Mouse (Mus musculus) neural tube, embryonic 11.5 days (tissue): ENCODE measurements at regions not wholly inside any gene's neighbourhood (a gene's known extent, or its start where the extent isn't known, plus 50 kb on each side); places are given as distances from the start of the nearest gene placed in this dataset.

Source experiments
- ATAC-seq: fragments of 200-750 bp; cut with Nextera tagmentation; 2 replicates; pipeline ENCODE4 v1.8.0; 2017; ENCODE audit warnings: moderate number of reproducible peaks, mild to moderate bottlenecking, moderate TSS enrichment, moderate library complexity; ENCODE audit not compliant: insufficient read depth, low FRiP score, low TSS enrichment
- DNase-seq: peaks from one replicate; pipeline ENCODE4 v3.0.0-alpha.2; 2015; ENCODE audit warnings: low spot score
- H3K27ac ChIP-seq: fragments of 300-500 bp; sonication (generic); 2 replicates; pipeline ENCODE4 v1.5.1; 2014; ENCODE audit warnings: low read depth, mild to moderate bottlenecking, low read length
- H3K27me3 ChIP-seq: fragments of 300-500 bp; sonication (generic); 2 replicates; pipeline ENCODE4 v1.6.1; 2014; ENCODE audit warnings: mild to moderate bottlenecking, low read length, mixed read lengths; ENCODE audit not compliant: control insufficient read depth, insufficient read depth
- H3K36me3 ChIP-seq: fragments of 300-500 bp; sonication (generic); 2 replicates; pipeline ENCODE4 v1.6.1; 2014; ENCODE audit warnings: mild to moderate bottlenecking, low read length, moderate library complexity, mixed read lengths; ENCODE audit not compliant: control insufficient read depth, insufficient read depth
- H3K4me1 ChIP-seq: fragments of 300-500 bp; sonication (generic); 2 replicates; pipeline ENCODE4 v1.6.1; 2014; ENCODE audit warnings: low read length, mixed read lengths; ENCODE audit not compliant: control insufficient read depth, insufficient read depth
- H3K4me2 ChIP-seq: fragments of 300-500 bp; sonication (generic); 2 replicates; pipeline ENCODE4 v1.6.1; 2014; ENCODE audit warnings: low read depth, mild to moderate bottlenecking, moderate library complexity
- H3K4me3 ChIP-seq: fragments of 300-500 bp; sonication (generic); 2 replicates; pipeline ENCODE4 v1.5.1; 2014; ENCODE audit warnings: low read depth, low read length
- H3K9ac ChIP-seq: fragments of 300-500 bp; sonication (generic); 2 replicates; pipeline ENCODE4 v1.6.1; 2014; ENCODE audit warnings: mild to moderate bottlenecking, low read length
- H3K9me3 ChIP-seq: fragments of 300-500 bp; sonication (generic); 2 replicates; pipeline ENCODE4 v1.6.1; 2016; ENCODE audit warnings: low read length; ENCODE audit not compliant: control insufficient read depth
- WGBS: fragments of 180-500 bp; shearing (Covaris S2); extraction: QIAGEN DNeasy Blood & Tissue Kit; methylation state at CpG from one replicate; pipeline ENCODE4 v1.1.7; 2014; 5-methylcytosine and 5-hydroxymethylcytosine counted together

DNA sequence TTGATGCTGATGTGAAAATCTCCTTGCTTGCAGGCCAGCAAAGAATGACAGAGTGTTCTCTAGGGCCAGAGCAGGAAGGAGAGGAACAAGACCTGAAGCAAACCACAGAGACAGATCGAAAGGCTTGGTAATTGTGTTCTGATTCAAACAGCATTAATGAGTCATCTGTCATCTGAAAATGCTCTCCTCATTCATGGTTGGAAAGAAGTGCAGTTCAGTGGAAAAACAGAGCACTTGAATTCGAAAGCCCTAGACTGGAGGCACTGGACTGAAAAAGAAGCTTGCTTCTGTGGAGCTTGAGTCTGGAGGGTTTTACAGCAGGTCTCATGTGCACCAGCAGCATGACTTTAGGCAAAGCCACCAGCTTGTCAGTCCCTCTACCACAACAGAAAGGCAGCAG, 374.3 kb upstream of the B430305J03Rik start:
- H3K9me3 ChIP-seq: no peaks in the 10 kb centered on the region
- H3K27me3 ChIP-seq: no peaks in the 10 kb centered on the region
- no peak overlapping the region for H3K9ac ChIP-seq
- DNase-seq (no peak), ATAC-seq (no peak)
- H3K4me2 ChIP-seq: no peak overlapping the region
- H3K36me3 ChIP-seq: no peaks in the 10 kb centered on the region
- WGBS: 52% methylated on average over 2 of the region's 2 CpGs
- H3K4me1 ChIP-seq: no peaks in the 10 kb centered on the region
- H3K27ac ChIP-seq: no peak overlapping the region
- no peak overlapping the region for H3K4me3 ChIP-seq

DNA sequence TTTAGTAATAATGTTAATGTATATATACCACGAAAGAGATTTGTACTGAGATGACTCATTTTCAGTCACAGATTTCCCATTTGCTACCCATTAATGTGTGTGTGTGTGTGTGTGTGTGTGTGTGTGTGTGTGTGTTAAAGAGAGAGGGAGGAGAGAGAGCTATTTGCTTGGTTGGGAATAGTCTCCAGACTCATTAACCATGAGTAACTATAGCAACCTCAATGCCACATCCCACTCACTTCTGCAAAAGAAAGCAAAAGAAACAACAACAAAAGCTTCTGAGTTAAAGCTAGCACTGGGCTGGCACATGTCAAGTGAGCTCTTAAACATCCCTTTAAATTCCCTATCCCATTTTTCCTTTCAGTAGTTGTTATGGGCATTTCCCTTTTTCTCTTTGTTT, 372.8 kb upstream of the B430305J03Rik start:
- no peaks in the 10 kb centered on the region for H3K9me3 ChIP-seq
- no peak overlapping the region for H3K4me3 ChIP-seq
- H3K36me3 ChIP-seq: no peaks in the 10 kb centered on the region
- H3K9ac ChIP-seq: no peak overlapping the region
- no peak overlapping the region for H3K27ac ChIP-seq
- no peak for DNase-seq
- no peak overlapping the region for H3K4me2 ChIP-seq
- H3K27me3 ChIP-seq: no peaks in the 10 kb centered on the region
- no peak for ATAC-seq
- no peaks in the 10 kb centered on the region for H3K4me1 ChIP-seq
- WGBS: 90% methylated on average over 1 of the region's 1 CpGs

DNA sequence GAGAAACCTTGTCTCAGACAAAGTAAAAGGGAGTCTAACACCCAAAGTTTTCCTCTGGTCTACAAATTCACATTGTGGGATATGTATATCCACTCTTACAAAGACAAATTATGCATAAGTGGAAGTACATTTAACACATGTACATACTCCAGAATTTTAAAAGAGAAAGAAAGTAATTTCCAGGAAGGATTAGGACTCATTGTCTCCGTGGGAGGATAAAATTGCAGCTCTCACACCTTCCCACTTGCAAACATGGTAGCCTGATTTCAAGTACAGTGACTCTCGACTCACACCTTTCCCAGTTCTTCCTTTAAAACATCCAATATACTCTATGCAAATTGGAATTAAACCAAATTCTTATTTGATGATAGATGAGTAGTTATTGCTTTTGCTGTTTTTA, 351.0 kb upstream of the B430305J03Rik start:
- Histone ChIP-seq H3K27ac (no peak overlapping the region), H3K36me3 (no peaks in the 10 kb centered on the region), H3K4me3 (no peak overlapping the region), H3K9ac (no peak overlapping the region), H3K27me3 (no peaks in the 10 kb centered on the region), H3K4me2 (no peak overlapping the region), H3K4me1 (no peaks in the 10 kb centered on the region), H3K9me3 (no peaks in the 10 kb centered on the region)
- DNase-seq (no peak), ATAC-seq (no peak)
- 74% methylated on average over 2 of the region's 2 CpGs for WGBS

DNA sequence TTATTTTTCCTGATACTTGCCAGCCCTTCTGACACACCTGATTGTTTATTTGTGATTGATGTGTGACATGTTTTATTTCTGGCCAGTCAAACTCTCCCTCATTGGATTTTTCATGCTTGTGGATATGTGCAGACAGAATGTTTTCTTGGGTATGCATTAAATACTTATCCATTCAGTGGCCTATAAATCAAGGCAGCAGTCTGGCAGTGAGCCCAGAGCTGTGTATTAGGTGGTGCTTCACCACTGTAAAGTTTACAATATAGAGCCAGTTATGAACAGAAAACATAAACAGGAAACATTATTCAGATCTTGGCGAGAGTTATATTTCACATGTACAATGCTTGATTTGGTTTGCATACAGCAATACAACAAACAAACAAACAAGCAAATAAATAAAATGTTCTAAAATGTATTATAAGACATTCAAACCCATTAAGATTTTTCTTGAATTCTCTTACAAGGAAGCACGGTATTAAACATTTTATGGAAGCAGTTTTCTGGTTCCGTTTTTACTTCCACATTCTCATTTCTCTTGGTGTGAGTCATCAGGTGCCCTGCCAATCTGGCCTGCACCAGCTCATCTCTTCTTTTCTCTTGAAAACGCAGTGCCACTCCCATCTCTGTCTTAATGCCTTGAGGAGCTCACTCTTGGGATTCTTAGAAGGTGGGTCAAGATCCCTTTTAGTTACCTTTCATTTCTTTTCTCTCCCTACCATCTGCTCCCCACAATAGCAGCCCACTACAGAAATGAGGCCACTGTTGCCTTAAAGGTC, 322.4 kb upstream of the B430305J03Rik start:
- no peak overlapping the region for H3K4me2 ChIP-seq
- no peaks in the 10 kb centered on the region for H3K9me3 ChIP-seq
- H3K9ac ChIP-seq: no peak overlapping the region
- ATAC-seq (no peak), DNase-seq (no peak)
- no peaks in the 10 kb centered on the region for H3K36me3 ChIP-seq
- no peak overlapping the region for H3K27ac ChIP-seq
- H3K4me1 ChIP-seq: no peaks in the 10 kb centered on the region
- WGBS: 83% methylated on average over 4 of the region's 4 CpGs
- H3K4me3 ChIP-seq: no peak overlapping the region
- H3K27me3 ChIP-seq: no peaks in the 10 kb centered on the region

DNA sequence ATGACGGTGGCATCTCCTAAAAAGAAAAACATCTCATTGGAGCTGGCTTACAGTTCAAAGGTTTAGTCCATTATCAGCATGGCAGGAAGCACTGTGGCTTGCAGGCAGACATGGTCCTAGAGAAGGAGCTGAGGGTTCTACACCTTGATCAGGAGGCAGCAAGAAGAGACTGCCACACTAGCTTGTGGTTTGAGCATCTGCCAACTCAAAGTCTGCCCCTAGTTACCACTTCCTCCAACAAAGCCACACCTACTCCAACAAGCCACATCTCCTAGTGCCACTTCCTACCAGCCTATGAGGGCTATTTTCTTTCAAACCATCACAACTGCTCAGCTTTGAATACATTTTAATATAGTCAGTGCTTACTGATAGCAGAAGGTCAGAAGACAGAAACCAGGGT, 305.1 kb upstream of the B430305J03Rik start:
- H3K27me3 ChIP-seq: no peaks in the 10 kb centered on the region
- H3K36me3 ChIP-seq: no peaks in the 10 kb centered on the region
- H3K4me3 ChIP-seq: no peak overlapping the region
- ATAC-seq (no peak), DNase-seq (no peak)
- no peak overlapping the region for H3K4me2 ChIP-seq
- no peak overlapping the region for H3K9ac ChIP-seq
- 89% methylated on average over 1 of the region's 1 CpGs for WGBS
- H3K9me3 ChIP-seq: no peaks in the 10 kb centered on the region
- no peak overlapping the region for H3K27ac ChIP-seq
- no peaks in the 10 kb centered on the region for H3K4me1 ChIP-seq

DNA sequence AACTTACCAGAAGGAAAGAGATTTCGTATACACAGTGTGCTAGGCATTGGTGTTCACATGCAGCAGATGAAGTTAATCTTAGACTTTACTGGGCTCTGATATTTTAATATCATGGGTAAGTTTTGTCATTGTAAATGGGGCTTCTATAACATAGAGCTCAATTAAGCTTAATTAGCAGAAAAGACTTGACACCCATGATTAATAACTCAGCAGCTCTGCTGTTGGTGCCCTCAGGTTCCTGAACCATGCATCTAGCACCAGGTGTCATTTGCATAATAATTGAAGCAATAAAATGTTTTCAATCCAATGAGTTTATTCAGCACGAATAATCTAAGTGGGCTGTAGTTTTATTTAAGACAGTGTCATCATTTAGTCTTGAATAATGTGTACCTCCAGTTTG, 290.4 kb upstream of the B430305J03Rik start:
- Histone ChIP-seq H3K4me3 (no peak overlapping the region), H3K27ac (no peak overlapping the region), H3K4me1 (no peaks in the 10 kb centered on the region), H3K36me3 (no peaks in the 10 kb centered on the region), H3K27me3 (no peaks in the 10 kb centered on the region), H3K4me2 (no peak overlapping the region), H3K9me3 (no peaks in the 10 kb centered on the region), H3K9ac (no peak overlapping the region)
- DNase-seq (no peak), ATAC-seq (peak; percentile 58; the same call in 1 of the 2 replicates)
- WGBS: 60% methylated on average over 2 of the region's 2 CpGs

DNA sequence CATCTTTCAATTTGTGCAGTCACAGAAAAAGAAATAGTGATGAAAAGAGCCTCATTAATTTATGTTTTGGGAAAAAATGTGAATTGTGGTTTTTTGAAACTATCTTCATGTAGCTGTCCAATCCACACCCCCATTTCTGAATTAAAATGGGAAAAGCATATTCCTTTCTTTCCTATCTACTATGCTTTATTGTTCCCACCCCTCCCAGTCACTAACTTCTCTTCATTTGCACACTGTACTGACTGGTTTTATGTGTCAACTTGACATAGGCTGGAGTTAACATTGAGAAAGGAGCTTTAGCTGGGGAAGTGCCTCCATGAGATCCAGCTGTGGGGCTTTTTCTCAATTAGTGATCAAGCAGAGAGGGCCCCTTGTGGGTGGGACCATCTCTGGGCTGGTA, 262.8 kb upstream of the B430305J03Rik start:
- no peak for DNase-seq
- Histone ChIP-seq H3K9ac (no peak overlapping the region), H3K4me2 (no peak overlapping the region), H3K36me3 (no peaks in the 10 kb centered on the region), H3K27me3 (no peaks in the 10 kb centered on the region), H3K27ac (no peak overlapping the region), H3K4me1 (no peaks in the 10 kb centered on the region), H3K4me3 (no peak overlapping the region), H3K9me3 (no peaks in the 10 kb centered on the region)
- no peak for ATAC-seq

DNA sequence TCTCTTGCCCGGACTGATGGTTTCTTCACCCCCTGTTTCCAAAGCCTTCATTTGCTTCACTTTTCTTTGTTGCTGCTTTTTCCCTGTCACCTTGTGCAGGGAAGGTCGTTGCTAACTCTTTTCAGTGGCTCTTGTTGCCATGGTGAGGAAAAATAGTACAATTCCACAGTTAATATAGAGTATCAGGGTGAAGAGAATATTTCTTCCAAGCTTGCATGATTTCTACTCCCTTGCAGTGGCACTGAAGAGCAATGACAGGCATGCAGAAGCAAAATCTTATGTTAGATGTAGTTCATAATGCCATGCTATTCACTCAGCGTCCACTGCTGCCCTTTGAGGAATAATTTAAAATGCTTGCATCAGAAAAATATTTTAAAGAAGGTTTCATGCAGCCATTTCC, 262.3 kb upstream of the B430305J03Rik start:
- Histone ChIP-seq H3K27ac (no peak overlapping the region), H3K9me3 (no peaks in the 10 kb centered on the region), H3K27me3 (no peaks in the 10 kb centered on the region), H3K4me3 (no peak overlapping the region), H3K36me3 (no peaks in the 10 kb centered on the region), H3K9ac (no peak overlapping the region), H3K4me1 (no peaks in the 10 kb centered on the region), H3K4me2 (no peak overlapping the region)
- WGBS: 60% methylated on average over 3 of the region's 3 CpGs
- DNase-seq (no peak), ATAC-seq (no peak)

DNA sequence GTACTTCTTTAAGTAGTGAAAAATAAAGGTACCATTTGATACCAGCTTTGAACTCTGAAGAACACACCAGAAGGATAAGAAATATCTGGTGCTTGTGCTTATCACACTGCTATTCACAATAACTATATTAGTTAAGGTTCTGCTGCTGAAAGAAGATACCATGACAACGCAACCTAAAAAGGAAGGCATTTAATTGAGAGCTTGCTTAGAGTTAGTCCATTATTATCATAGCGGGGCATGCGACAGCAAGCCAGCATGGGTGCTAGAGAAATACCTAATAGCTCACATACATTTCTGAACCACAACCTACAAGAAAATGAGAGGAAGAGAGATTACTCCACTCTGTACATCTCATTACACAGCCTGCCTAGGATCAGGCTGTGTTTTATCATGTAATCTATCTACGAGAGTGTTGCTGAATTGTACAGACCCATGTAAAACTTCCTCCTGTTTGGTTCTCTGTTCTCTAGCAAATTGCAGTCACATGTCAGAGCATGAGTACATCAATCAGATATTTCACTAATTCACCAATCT, 258.3 kb upstream of the B430305J03Rik start:
- Histone ChIP-seq H3K4me1 (no peaks in the 10 kb centered on the region), H3K27me3 (no peaks in the 10 kb centered on the region), H3K27ac (no peak overlapping the region), H3K9me3 (no peaks in the 10 kb centered on the region), H3K9ac (no peak overlapping the region), H3K36me3 (no peaks in the 10 kb centered on the region), H3K4me3 (no peak overlapping the region), H3K4me2 (no peak overlapping the region)
- ATAC-seq: peak; percentile 45; the same call in 1 of the 2 replicates
- 64% methylated on average over 4 of the region's 4 CpGs for WGBS
- peak; percentile 13 for DNase-seq
